Mouse (Mus musculus): ENCODE results near the gene Kifc3.
"Not testable (repeated sequence)": the region's sequence is repeated elsewhere in the genome, so short reads cannot be mapped to it uniquely, and the experiment has no call there.

The Kifc3 gene

GRCm38 (mm10) chr8:95202649-95203275 lies at the start of gene Kifc3:
Kifc3 (minus strand) TSS chr8:95202812.
- DNase-seq (ENCODE audit: low read depth, low spot score): no peak

- no peak for DNase-seq (ENCODE audit: low read depth, low spot score)
Measured at GRCm38 (mm10) chr8:95252056-95252455, 49.4 kb upstream of the Kifc3 start.

- DNase-seq (ENCODE audit: low read depth, low spot score): peak; percentile 16
Measured at GRCm38 (mm10) chr8:95249847-95250246, 47.2 kb upstream of the Kifc3 start.

GRCm38 (mm10) chr8:95247277-95247676 lies 44.7 kb upstream of the Kifc3 start:
- no peak for DNase-seq (ENCODE audit: low read depth, low spot score)

- DNase-seq (ENCODE audit: low read depth, low spot score): no peak
Measured at GRCm38 (mm10) chr8:95245180-95245579, 42.6 kb upstream of the Kifc3 start.

GRCm38 (mm10) chr8:95243853-95244252 lies 41.2 kb upstream of the Kifc3 start:
- DNase-seq (ENCODE audit: low read depth, low spot score): no peak

- peak; percentile 39 for DNase-seq (ENCODE audit: low read depth, low spot score)
Measured at GRCm38 (mm10) chr8:95242826-95243571, 40.4 kb upstream of the Kifc3 start.

GRCm38 (mm10) chr8:95242099-95242825 lies 39.6 kb upstream of the Kifc3 start:
- DNase-seq (ENCODE audit: low read depth, low spot score): no peak

- DNase-seq (ENCODE audit: low read depth, low spot score): peak; percentile 81
Measured at GRCm38 (mm10) chr8:95235683-95236082, 33.1 kb upstream of the Kifc3 start.

GRCm38 (mm10) chr8:95230086-95230485 lies 27.5 kb upstream of the Kifc3 start:
- not testable (repeated sequence) for DNase-seq (ENCODE audit: low read depth, low spot score)

GRCm38 (mm10) chr8:95227151-95227468 lies 24.5 kb upstream of the Kifc3 start:
- DNase-seq (ENCODE audit: low read depth, low spot score): no peak

- DNase-seq (ENCODE audit: low read depth, low spot score): no peak
Measured at GRCm38 (mm10) chr8:95226251-95227150, 23.9 kb upstream of the Kifc3 start.

- no peak for DNase-seq (ENCODE audit: low read depth, low spot score)
Measured at GRCm38 (mm10) chr8:95223969-95224368, 21.4 kb upstream of the Kifc3 start.

- DNase-seq (ENCODE audit: low read depth, low spot score): no peak
Measured at GRCm38 (mm10) chr8:95221045-95221444, 18.4 kb upstream of the Kifc3 start.

- DNase-seq (ENCODE audit: low read depth, low spot score): peak; percentile 30
Measured at GRCm38 (mm10) chr8:95220571-95220998, 18.0 kb upstream of the Kifc3 start.

GRCm38 (mm10) chr8:95219623-95220022 lies 17.0 kb upstream of the Kifc3 start:
- DNase-seq (ENCODE audit: low read depth, low spot score): no peak

GRCm38 (mm10) chr8:95215709-95216360 lies 13.2 kb upstream of the Kifc3 start:
- no peak for DNase-seq (ENCODE audit: low read depth, low spot score)

- peak; percentile 59 for DNase-seq (ENCODE audit: low read depth, low spot score)
Measured at GRCm38 (mm10) chr8:95209924-95210323, 7.3 kb upstream of the Kifc3 start.

- no peak for DNase-seq (ENCODE audit: low read depth, low spot score)
Measured at GRCm38 (mm10) chr8:95205946-95206345, 3.3 kb upstream of the Kifc3 start.

- DNase-seq (ENCODE audit: low read depth, low spot score): peak; percentile 84
Measured at GRCm38 (mm10) chr8:95204039-95204380, 1.4 kb upstream of the Kifc3 start.
